Mouse (Mus musculus) forebrain, embryonic 11.5 days (tissue): Measurements from ENCODE around the gene Olfr905. TPM values are rescaled to one million over a fixed set of nuclear protein-coding genes. Genes with fewer than 3 reads are reported as not detected.

Experiments used
- ATAC-seq: fragments of 200-750 bp; cut with Nextera tagmentation; replicated peaks from 2 replicates; pipeline ENCODE4 v1.8.0; 2017; ENCODE audit warnings: moderate TSS enrichment; ENCODE audit not compliant: low FRiP score
- DNase-seq: peaks from one replicate; pipeline ENCODE4 v3.0.0-alpha.2; 2017; ENCODE audit warnings: low spot score
- H3K27ac ChIP-seq: fragments of 300-500 bp; sonication (generic); 2 replicates; pipeline ENCODE4 v1.5.1; 2014; ENCODE audit warnings: low read depth, low read length
- H3K27me3 ChIP-seq: fragments of 300-500 bp; sonication (generic); 2 replicates; pipeline ENCODE4 v1.6.1; 2014; ENCODE audit warnings: mild to moderate bottlenecking, low read length, mixed read lengths; ENCODE audit not compliant: control insufficient read depth, insufficient read depth
- H3K36me3 ChIP-seq: fragments of 300-500 bp; sonication (generic); 2 replicates; pipeline ENCODE4 v1.6.1; 2014; ENCODE audit warnings: mild to moderate bottlenecking, low read length, moderate library complexity, mixed read lengths; ENCODE audit not compliant: control insufficient read depth, insufficient read depth
- H3K4me1 ChIP-seq: fragments of 300-500 bp; sonication (generic); replicated peaks from 2 replicates; pipeline ENCODE4 v1.6.1; 2014; ENCODE audit warnings: low read length, mixed read lengths; ENCODE audit not compliant: control insufficient read depth, insufficient read depth
- H3K4me2 ChIP-seq: fragments of 300-500 bp; sonication (generic); 2 replicates; pipeline ENCODE4 v1.6.1; 2014; ENCODE audit warnings: low read depth, mild to moderate bottlenecking, low read length, moderate library complexity, mixed read lengths; ENCODE audit not compliant: severe bottlenecking
- H3K4me3 ChIP-seq: fragments of 300-500 bp; sonication (generic); 2 replicates; pipeline ENCODE4 v1.5.1; 2014; ENCODE audit warnings: low read depth, low read length
- H3K9ac ChIP-seq: fragments of 300-500 bp; sonication (generic); 2 replicates; pipeline ENCODE4 v1.6.1; 2014; ENCODE audit warnings: low read length
- H3K9me3 ChIP-seq: fragments of 300-500 bp; sonication (generic); 2 replicates; pipeline ENCODE4 v1.6.1; 2016; ENCODE audit warnings: low read length, mixed read lengths; ENCODE audit not compliant: control insufficient read depth
- WGBS: fragments of 180-500 bp; shearing (Covaris S2); extraction: QIAGEN DNeasy Blood & Tissue Kit; methylation state at CpG from one replicate; pipeline ENCODE4 v1.1.7; 2014; 5-methylcytosine and 5-hydroxymethylcytosine counted together
- polyA plus RNA-seq: library from polyadenylated mRNA; unstranded; fragments of >200 nt; fragmentation: Nextera tagmentation; extraction: Ambion mirVana; gene quantifications from 2 replicates; pipeline ENCODE4 v1.2.1, GENCODE M21; 2014

The Olfr905 gene
- polyA plus RNA-seq, 1 experiment from 2014 or later: not detected

DNA sequence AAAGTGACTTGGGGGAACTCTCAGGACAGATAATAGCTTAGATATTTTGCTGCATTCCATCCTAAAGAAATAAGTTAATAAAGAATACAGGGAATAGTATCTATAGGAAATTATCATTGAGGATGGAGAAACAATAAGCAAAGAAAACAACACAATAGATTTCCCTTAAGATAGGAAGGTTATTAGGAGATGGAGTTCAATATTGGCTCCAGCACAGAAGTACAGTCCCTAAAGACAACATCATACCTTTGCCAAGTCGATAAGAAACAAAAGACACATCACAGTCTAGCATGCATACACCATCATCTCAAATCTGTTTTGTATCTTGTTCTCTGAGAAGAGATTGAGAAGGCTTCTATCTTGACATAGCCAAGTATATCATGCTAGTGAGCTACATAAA is 50.4 kb downstream of the Olfr905 start, which contains the start of gene Olfr911-ps1:
Gene Olfr911-ps1, plus strand, starts transcription at position 301 of the 400 bp plus-strand sequence.
- no peaks in the 10 kb centered on the region for H3K36me3 ChIP-seq
- no peak for DNase-seq
- no peak within 1 kb of the TSS for H3K9ac ChIP-seq
- H3K4me2 ChIP-seq: no peak within 1 kb of the TSS
- no peaks in the 10 kb centered on the region for H3K4me1 ChIP-seq
- WGBS: 88% methylated on average over 1 of the region's 1 CpGs
- no peak for ATAC-seq
- H3K4me3 ChIP-seq: no peak within 1 kb of the TSS
- no peak within 1 kb of the TSS for H3K27ac ChIP-seq
- no peaks in the 10 kb centered on the region for H3K9me3 ChIP-seq
- no peaks in the 10 kb centered on the region for H3K27me3 ChIP-seq

Other genes starting within 250 kb of the Olfr905 start
- gene Olfr143, start 218.3 kb upstream of the Olfr905 start, polyA plus RNA-seq: not detected in 2 replicates
- gene Olfr895, start 203.3 kb upstream of the Olfr905 start, polyA plus RNA-seq: not detected in 2 replicates
- gene Olfr896-ps1, start 180.0 kb upstream of the Olfr905 start, polyA plus RNA-seq: not detected in 2 replicates
- gene Olfr25, start 142.0 kb upstream of the Olfr905 start, polyA plus RNA-seq: not detected in 2 replicates
- not detected in 2 replicates for gene Olfr898, start 122.7 kb upstream of the Olfr905 start, polyA plus RNA-seq
- not detected in 2 replicates for gene Olfr250, start 104.2 kb upstream of the Olfr905 start, polyA plus RNA-seq
- gene Olfr251, start 94.0 kb upstream of the Olfr905 start, polyA plus RNA-seq: not detected in 2 replicates
- gene Olfr147, start 69.4 kb upstream of the Olfr905 start, polyA plus RNA-seq: not detected in 2 replicates
- gene Olfr901, start 41.7 kb upstream of the Olfr905 start, polyA plus RNA-seq: not detected in 2 replicates
- not detected in 2 replicates for gene Olfr902, start 23.5 kb upstream of the Olfr905 start, polyA plus RNA-seq
- gene Olfr904, start 8.0 kb upstream of the Olfr905 start, polyA plus RNA-seq: not detected in 2 replicates
- gene Olfr906, start 16.0 kb downstream of the Olfr905 start, polyA plus RNA-seq: not detected in 2 replicates
- not detected in 2 replicates for gene Olfr907, start 24.7 kb downstream of the Olfr905 start, polyA plus RNA-seq
- not detected in 2 replicates for gene Olfr911-ps1, start 50.5 kb downstream of the Olfr905 start, polyA plus RNA-seq
- gene Olfr910, start 66.7 kb downstream of the Olfr905 start, polyA plus RNA-seq: not detected in 2 replicates
- not detected in 2 replicates for gene Olfr912, start 109.1 kb downstream of the Olfr905 start, polyA plus RNA-seq
- not detected in 2 replicates for gene Olfr913, start 121.7 kb downstream of the Olfr905 start, polyA plus RNA-seq
- not detected in 2 replicates for gene Olfr914, start 134.0 kb downstream of the Olfr905 start, polyA plus RNA-seq
- not detected in 2 replicates for gene Olfr916, start 188.8 kb downstream of the Olfr905 start, polyA plus RNA-seq
- gene Olfr917, start 194.7 kb downstream of the Olfr905 start, polyA plus RNA-seq: not detected in 2 replicates
- not detected in 2 replicates for gene Olfr918, start 203.5 kb downstream of the Olfr905 start, polyA plus RNA-seq
- gene Olfr919, start 232.6 kb downstream of the Olfr905 start, polyA plus RNA-seq: not detected in 2 replicates
- gene Vwa5a, start 247.2 kb downstream of the Olfr905 start, polyA plus RNA-seq: 9.1 and 9.7 TPM in 2 replicates